Mouse (Mus musculus) intestine, postnatal 0 days (tissue): Measurements from ENCODE around the gene Arhgef2. TPM values are rescaled to one million over a fixed set of nuclear protein-coding genes. Genes with fewer than 3 reads are reported as not detected.
"Not testable (repeated sequence)": the region's sequence is repeated elsewhere in the genome, so short reads cannot be mapped to it uniquely, and the experiment has no call there.

Source experiments
- ATAC-seq: fragments of 200-750 bp; cut with Nextera tagmentation; 2 replicates; pipeline ENCODE4 v1.8.0; 2017; ENCODE audit warnings: mild to moderate bottlenecking, moderate TSS enrichment, moderate library complexity
- H3K27ac ChIP-seq: fragments of 300-500 bp; sonication (generic); 2 replicates; pipeline ENCODE4 v1.5.1; 2014; ENCODE audit warnings: mild to moderate bottlenecking, low read depth, low read length, moderate library complexity
- H3K27me3 ChIP-seq: fragments of 300-500 bp; sonication (generic); replicated peaks from 2 replicates; pipeline ENCODE4 v1.6.1; 2014; ENCODE audit warnings: low read length, mixed read lengths; ENCODE audit not compliant: control insufficient read depth, insufficient read depth
- H3K36me3 ChIP-seq: fragments of 300-500 bp; sonication (generic); 2 replicates; pipeline ENCODE4 v1.6.1; 2014; ENCODE audit warnings: mild to moderate bottlenecking, moderate library complexity; ENCODE audit not compliant: control insufficient read depth, insufficient read depth
- H3K4me1 ChIP-seq: fragments of 300-500 bp; sonication (generic); replicated peaks from 2 replicates; pipeline ENCODE4 v1.6.1; 2014; ENCODE audit warnings: antibody characterized with exemption, low read length, mixed read lengths; ENCODE audit not compliant: control insufficient read depth, insufficient read depth
- H3K4me2 ChIP-seq: fragments of 300-500 bp; sonication (generic); replicated peaks from 2 replicates; pipeline ENCODE4 v1.6.1; 2014; ENCODE audit warnings: low read depth, mild to moderate bottlenecking, moderate library complexity
- H3K4me3 ChIP-seq: fragments of 300-500 bp; sonication (generic); 2 replicates; pipeline ENCODE4 v1.5.1; 2014; ENCODE audit warnings: low read depth, low read length
- H3K9ac ChIP-seq: fragments of 300-500 bp; sonication (generic); 2 replicates; pipeline ENCODE4 v1.6.1; 2014; ENCODE audit warnings: mild to moderate bottlenecking, low read depth, low read length
- H3K9me3 ChIP-seq: fragments of 300-500 bp; sonication (generic); 2 replicates; pipeline ENCODE4 v1.6.1; 2016; ENCODE audit warnings: mixed run types; ENCODE audit not compliant: control insufficient read depth
- CTCF ChIP-seq: sonication (generic); IDR thresholded peaks from 2 replicates; pipeline ENCODE4 v1.5.1; 2016; ENCODE audit warnings: low read depth, mild to moderate bottlenecking, control low read depth, antibody characterized with exemption, moderate library complexity
- WGBS: fragments of 180-500 bp; shearing (Covaris S2); extraction: QIAGEN DNeasy Blood & Tissue Kit; methylation state at CpG from one replicate; pipeline ENCODE4 v1.1.7; 2014; 5-methylcytosine and 5-hydroxymethylcytosine counted together
- polyA plus RNA-seq: library from polyadenylated mRNA; unstranded; fragments of >200 nt; fragmentation: Nextera tagmentation; extraction: Ambion mirVana; gene quantifications from 2 replicates; pipeline ENCODE4 v1.2.1, GENCODE M21; 2015

Gene Arhgef2
- polyA plus RNA-seq, 1 experiment from 2014 or later = 22.1 TPM

- ATAC-seq = peak; percentile 82
- no peak for TF ChIP-seq CTCF
- Histone ChIP-seq H3K4me2 (peak overlapping the region; percentile 65), H3K4me1 (0 out of 2 replicates have a peak, but pooled peaks cover 11% of the 10 kb centered on the region), H3K36me3 (no peaks in the 10 kb centered on the region), H3K4me3 (peak overlapping the region; percentile 12), H3K9ac (no peak overlapping the region), H3K27ac (peak overlapping the region; percentile 77), H3K9me3 (no peaks in the 10 kb centered on the region), H3K27me3 (no peaks in the 10 kb centered on the region)
- WGBS = 24% methylated on average over 10 of the region's 10 CpGs
These were observed 11.7 kb upstream of the Arhgef2 start for GRCm38 (mm10) chr3:88593893-88594580.

DNA sequence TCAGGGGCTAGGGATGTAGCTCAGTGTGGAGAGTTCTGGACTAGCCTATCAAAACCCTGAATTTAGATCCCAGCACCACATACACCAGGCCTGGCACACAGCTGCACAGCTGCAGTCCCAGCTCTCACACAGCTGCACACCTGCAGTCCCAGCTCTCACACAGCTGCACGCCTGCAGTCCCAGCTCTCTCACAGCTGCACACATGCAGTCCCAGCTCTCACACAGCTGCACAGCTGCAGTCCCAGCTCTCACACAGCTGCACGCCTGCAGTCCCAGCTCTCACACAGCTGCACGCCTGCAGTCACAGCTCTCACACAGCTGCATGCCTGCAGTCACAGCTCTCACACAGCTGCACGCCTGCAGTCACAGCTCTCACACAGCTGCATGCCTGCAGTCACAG, 9.2 kb upstream of the Arhgef2 start:
- ATAC-seq, H3K27me3 ChIP-seq, H3K4me3 ChIP-seq, H3K4me2 ChIP-seq, H3K27ac ChIP-seq, H3K36me3 ChIP-seq, H3K9me3 ChIP-seq, H3K9ac ChIP-seq: not testable (repeated sequence)
- WGBS = 88% methylated on average over 4 of the region's 4 CpGs
- H3K4me1 ChIP-seq = 0 out of 2 replicates have a peak, but pooled peaks cover 11% of the 10 kb centered on the region

- Histone ChIP-seq H3K36me3 (no peaks in the 10 kb centered on the region), H3K4me3 (no peak overlapping the region), H3K9me3 (no peaks in the 10 kb centered on the region), H3K27me3 (no peaks in the 10 kb centered on the region), H3K4me1 (no peaks in the 10 kb centered on the region), H3K4me2 (no peak overlapping the region), H3K9ac (no peak overlapping the region), H3K27ac (no peak overlapping the region)
- TF ChIP-seq CTCF = no peak
- whole genome bisulfite sequencing = 79% methylated on average over 4 of the region's 4 CpGs
- ATAC-seq = no peak
These were observed 3.3 kb upstream of the Arhgef2 start for GRCm38 (mm10) chr3:88602466-88602865.

DNA sequence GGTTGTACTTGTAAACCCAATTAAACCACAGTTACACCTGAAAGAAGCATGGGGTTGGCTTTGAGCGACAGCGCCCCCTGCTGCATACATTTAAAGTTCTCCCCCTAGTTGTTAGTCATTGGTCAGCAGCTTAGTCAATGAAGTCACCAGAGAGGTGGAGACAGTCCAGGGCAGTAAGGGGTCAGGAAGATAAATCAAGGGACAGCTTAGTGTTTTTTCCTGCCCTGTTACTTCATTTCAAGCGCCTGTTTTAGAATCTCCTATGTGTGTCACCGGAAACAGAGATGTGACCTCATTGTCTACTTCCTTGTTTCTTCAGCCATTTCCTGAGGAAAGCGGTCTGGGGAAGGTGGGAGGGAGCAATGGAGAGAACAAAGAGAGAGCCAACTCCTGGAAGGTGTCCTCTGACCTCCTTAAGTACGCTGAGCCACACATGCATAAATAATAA, 2.0 kb upstream of the Arhgef2 start:
- H3K9ac ChIP-seq = no peak overlapping the region
- 26% methylated on average over 6 of the region's 6 CpGs for WGBS
- H3K9me3 ChIP-seq = no peaks in the 10 kb centered on the region
- no peaks in the 10 kb centered on the region for H3K27me3 ChIP-seq
- TF ChIP-seq CTCF = peak; percentile 92
- no peak overlapping the region for H3K4me3 ChIP-seq
- no peak overlapping the region for H3K27ac ChIP-seq
- no peak overlapping the region for H3K4me2 ChIP-seq
- H3K4me1 ChIP-seq = no peaks in the 10 kb centered on the region
- ATAC-seq = peak; percentile 59
- no peaks in the 10 kb centered on the region for H3K36me3 ChIP-seq

DNA sequence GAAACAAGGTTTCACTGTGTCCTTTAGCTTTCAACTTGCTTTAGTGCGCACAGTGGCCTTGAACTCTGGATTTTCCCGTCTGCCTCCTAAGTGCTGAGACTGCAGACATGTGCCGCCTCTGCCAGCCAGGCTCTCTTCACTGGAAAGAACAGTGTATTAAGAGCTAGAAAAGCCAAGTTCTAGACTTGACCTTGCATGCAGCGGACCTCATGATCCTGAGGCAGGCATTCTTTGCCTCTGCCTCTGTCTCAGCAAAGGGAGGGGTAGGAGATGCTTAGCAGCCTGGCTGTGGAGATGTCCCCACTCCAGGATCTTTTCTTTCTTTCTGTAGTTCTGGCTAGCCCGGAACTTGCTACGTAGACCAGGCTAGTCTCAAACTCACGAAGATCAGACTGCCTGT, 903 bp upstream of the Arhgef2 start:
- Histone ChIP-seq H3K9ac (no peak overlapping the region), H3K36me3 (no peaks in the 10 kb centered on the region), H3K27me3 (no peaks in the 10 kb centered on the region), H3K4me2 (no peak overlapping the region), H3K9me3 (no peaks in the 10 kb centered on the region), H3K4me1 (no peaks in the 10 kb centered on the region), H3K4me3 (no peak overlapping the region), H3K27ac (no peak overlapping the region)
- WGBS = 81% methylated on average over 7 of the region's 7 CpGs
- no peak for TF ChIP-seq CTCF
- ATAC-seq = no peak

DNA sequence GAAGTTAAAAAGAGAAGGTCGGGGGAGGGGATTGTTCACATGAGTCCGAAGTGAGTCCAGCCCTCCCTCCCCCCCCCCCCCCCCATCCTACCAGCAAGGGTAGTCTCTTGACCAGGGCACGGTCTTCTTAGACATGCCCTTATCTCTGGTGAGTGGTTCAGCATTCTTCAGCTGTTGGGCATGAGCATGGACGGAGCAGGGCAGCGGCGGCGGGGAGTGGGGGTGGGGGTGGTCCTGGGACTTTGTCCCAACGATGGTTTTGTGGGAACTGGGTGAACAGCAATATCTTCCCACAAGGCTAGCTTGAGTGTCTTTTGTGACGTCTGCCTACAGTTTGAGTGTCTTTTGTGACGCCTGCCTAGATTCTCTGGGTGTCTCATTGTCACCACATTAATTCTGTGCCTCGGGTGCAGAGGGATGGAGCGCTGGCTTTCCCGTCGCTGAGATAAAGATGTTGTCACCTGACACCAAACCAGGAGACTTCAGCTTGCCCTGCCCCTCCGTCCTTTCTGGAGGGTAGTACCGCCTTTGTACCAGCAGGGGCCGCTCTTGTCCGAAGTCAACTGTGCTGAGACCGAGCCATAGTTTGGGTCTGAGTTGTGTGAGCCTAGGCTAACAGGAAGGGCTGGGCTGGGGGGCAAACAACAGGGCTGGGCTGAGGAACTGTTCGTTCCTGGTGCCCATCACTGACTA, 1.4 kb downstream of the Arhgef2 start:
- Histone ChIP-seq H3K9ac (no peak overlapping the region), H3K27me3 (no peaks in the 10 kb centered on the region), H3K4me2 (peak overlapping the region; percentile 48), H3K4me3 (no peak overlapping the region), H3K4me1 (no peaks in the 10 kb centered on the region), H3K9me3 (no peaks in the 10 kb centered on the region), H3K27ac (no peak overlapping the region), H3K36me3 (no peaks in the 10 kb centered on the region)
- TF ChIP-seq CTCF = peak; percentile 99
- WGBS = under 1% methylated on average over 20 of the region's 20 CpGs
- ATAC-seq = peak; percentile 77
